Mouse (Mus musculus) 416B (cell line): ENCODE measurements around the gene Nsmce3.

Experiments used
- DNase-seq: peaks from one replicate; pipeline ENCODE4 v3.0.0; 2011; ENCODE audit warnings: low read depth

The Nsmce3 gene

GRCm38 (mm10) chr7:64862978-64863377 is 9.8 kb downstream of the Nsmce3 start:
- no peak for DNase-seq

- no peak for DNase-seq
These were observed 16.2 kb downstream of the Nsmce3 start for GRCm38 (mm10) chr7:64856526-64857082.

- no peak for DNase-seq
These were observed 16.8 kb downstream of the Nsmce3 start for GRCm38 (mm10) chr7:64855976-64856375.

- no peak for DNase-seq
These were observed 17.3 kb downstream of the Nsmce3 start for GRCm38 (mm10) chr7:64855389-64855927.

GRCm38 (mm10) chr7:64850791-64851190 is 22.0 kb downstream of the Nsmce3 start:
- peak; percentile 15 for DNase-seq

GRCm38 (mm10) chr7:64847366-64847899 is 25.4 kb downstream of the Nsmce3 start:
- DNase-seq, result no peak

GRCm38 (mm10) chr7:64846061-64846460 is 26.7 kb downstream of the Nsmce3 start:
- DNase-seq, result no peak

- no peak for DNase-seq
These were observed 31.7 kb downstream of the Nsmce3 start for GRCm38 (mm10) chr7:64840946-64841659.

GRCm38 (mm10) chr7:64840576-64840895 is 32.3 kb downstream of the Nsmce3 start:
- no peak for DNase-seq

GRCm38 (mm10) chr7:64839801-64840575 is 32.8 kb downstream of the Nsmce3 start:
- DNase-seq, result no peak

- no peak for DNase-seq
These were observed 33.5 kb downstream of the Nsmce3 start for GRCm38 (mm10) chr7:64839281-64839680.

GRCm38 (mm10) chr7:64830214-64830995 is 42.4 kb downstream of the Nsmce3 start:
- no peak for DNase-seq

- no peak for DNase-seq
These were observed 51.7 kb downstream of the Nsmce3 start for GRCm38 (mm10) chr7:64821081-64821480.

GRCm38 (mm10) chr7:64819683-64820082 is 53.1 kb downstream of the Nsmce3 start:
- DNase-seq, result no peak
